Mouse (Mus musculus) ES-E14 (cell line): ENCODE data around the gene Ddx51. TPM values are rescaled to one million over a fixed set of nuclear protein-coding genes. Genes with fewer than 3 reads are reported as not detected.

Experiments used
- DNase-seq: peaks from one replicate; pipeline ENCODE4 v3.0.0-alpha.2; 2013; ENCODE audit warnings: low read depth, low spot score
- H3K27ac ChIP-seq: 2 replicates; pipeline ENCODE4 v1.5.1; 2012; ENCODE audit warnings: low read depth, mild to moderate bottlenecking, low read length, moderate library complexity, mixed read lengths; ENCODE audit not compliant: poor library complexity, insufficient read depth, severe bottlenecking
- H3K36me3 ChIP-seq: 2 replicates; pipeline ENCODE4 v1.6.1; 2012; ENCODE audit warnings: mild to moderate bottlenecking, low read length, moderate library complexity, mixed read lengths; ENCODE audit not compliant: control insufficient read depth, poor library complexity, insufficient read depth, severe bottlenecking
- H3K4me1 ChIP-seq, 2 experiments: fragments of 150-350 bp in 1 of 2; sonication (generic) in 1 of 2; 2 replicates each; pipeline ENCODE4 v1.6.1; 2012; ENCODE audit warnings: low read length in 2 of 2, mild to moderate bottlenecking in 1 of 2, mixed read lengths in 1 of 2; ENCODE audit not compliant: control insufficient read depth in 2 of 2, insufficient read depth in 2 of 2, poor library complexity in 1 of 2
- H3K4me3 ChIP-seq, 2 experiments: fragments of 150-350 bp in 1 of 2; sonication (generic) in 1 of 2; 2 replicates each; pipeline ENCODE4 v1.5.1; 2012; ENCODE audit warnings: low read length in 2 of 2, low read depth in 1 of 2, mild to moderate bottlenecking in 1 of 2, mixed read lengths in 1 of 2; ENCODE audit not compliant: insufficient read depth in 1 of 2, poor library complexity in 1 of 2, severe bottlenecking in 1 of 2
- H3K9ac ChIP-seq: 2 replicates; pipeline ENCODE4 v1.6.1; 2012; ENCODE audit warnings: low read depth, mild to moderate bottlenecking, low read length, mixed read lengths; ENCODE audit not compliant: poor library complexity, insufficient read depth, severe bottlenecking
- H3K9me3 ChIP-seq: fragments of 150-350 bp; sonication (generic); 2 replicates; pipeline ENCODE4 v1.6.1; 2012; ENCODE audit warnings: low read depth, mild to moderate bottlenecking, low read length; ENCODE audit not compliant: control insufficient read depth, insufficient read depth
- CHD2 ChIP-seq: IDR thresholded peaks from 2 replicates; pipeline ENCODE4 v1.6.1; 2014; ENCODE audit warnings: mild to moderate bottlenecking, low read depth, low read length, inconsistent platforms
- HCFC1 ChIP-seq: IDR thresholded peaks from 2 replicates; pipeline ENCODE4 v1.6.1; 2012; ENCODE audit warnings: low read length, inconsistent platforms, borderline replicate concordance; ENCODE audit not compliant: insufficient read depth
- MAFK ChIP-seq: IDR thresholded peaks from 2 replicates; pipeline ENCODE4 v1.6.1; 2014; ENCODE audit warnings: mild to moderate bottlenecking, low read depth, low read length, inconsistent platforms; ENCODE audit not compliant: insufficient read depth
- ZC3H11A ChIP-seq: IDR thresholded peaks from 2 replicates; pipeline ENCODE4 v1.6.1; 2012; ENCODE audit warnings: low read depth, mild to moderate bottlenecking, inconsistent platforms, low read length, borderline replicate concordance
- ZNF384 ChIP-seq: IDR thresholded peaks from 2 replicates; pipeline ENCODE4 v1.6.1; 2012; ENCODE audit warnings: low read depth, low read length, inconsistent platforms
- in situ Hi-C, 2 experiments: fragments of 600-800 bp; cut with MboI; formaldehyde crosslinking; loops; one replicate each; pipeline ENCODE4 v1.15.1; 2025; ENCODE audit warnings: low sequenced_read_pairs in 2 of 2, inconsistent platforms in 1 of 2; ENCODE audit not compliant: unreplicated experiment in 2 of 2
- total RNA-seq: library from RNA; depleted of rRNA; stranded (reverse); fragments of 300-350 nt; gene quantifications from 2 replicates; pipeline ENCODE4 v1.2.3, GENCODE M21; 2012; rRNA removed

Ddx51 gene
- 32.4 and 61.1 TPM in 2 replicates for total RNA-seq

DNA sequence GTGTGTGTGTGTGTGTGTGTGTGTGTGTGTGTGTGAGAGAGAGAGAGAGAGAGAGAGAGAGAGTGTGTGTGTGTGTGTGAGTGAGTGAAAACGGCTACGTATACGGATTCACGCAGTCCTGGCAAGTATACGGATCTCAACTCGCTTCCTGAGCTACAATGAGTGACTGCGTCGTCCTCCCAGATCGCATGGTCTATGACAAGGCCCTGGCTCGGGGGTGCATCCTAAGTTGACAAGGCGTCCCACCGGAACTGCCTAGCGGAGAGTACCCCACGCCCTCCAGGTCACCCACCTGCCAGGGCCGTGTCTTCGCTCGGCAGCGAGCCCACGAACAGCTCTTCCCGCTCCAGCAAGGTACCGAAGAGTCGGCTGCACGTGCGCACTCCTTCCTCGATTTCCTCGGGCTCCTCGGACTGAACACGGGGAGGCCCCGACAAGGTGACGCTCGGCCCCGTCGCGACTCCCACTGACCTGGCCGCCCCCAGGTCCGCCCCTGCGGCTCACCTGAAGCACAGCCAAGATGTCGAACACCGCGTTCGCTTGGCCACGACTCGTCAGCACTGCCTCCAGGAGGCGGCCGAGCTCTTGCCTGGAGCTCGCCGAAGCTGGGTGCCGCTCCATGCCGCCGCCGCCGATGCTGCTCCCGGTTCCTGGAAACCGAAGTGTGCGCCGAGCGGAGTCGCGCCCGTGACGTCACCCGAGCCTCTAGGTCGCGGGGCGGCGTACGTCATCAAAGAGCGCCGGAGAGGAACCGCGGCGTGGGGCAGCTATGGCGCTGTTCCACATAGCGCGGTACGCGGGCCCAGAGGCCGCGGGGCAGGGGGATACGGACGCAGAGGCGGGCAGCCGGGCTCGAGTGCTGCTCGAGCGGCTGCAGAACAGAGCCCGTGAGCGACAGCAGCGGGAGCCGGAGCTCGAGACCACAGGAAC is at the start of gene Ddx51, which contains the start of gene Noc4l:
Ddx51 (plus strand) TSS at position 733 of the 930 bp plus-strand sequence.
Noc4l (minus strand) TSS at position 699 of the 930 bp plus-strand sequence.
- Histone ChIP-seq H3K9me3 (no peaks in the 10 kb centered on the region), H3K4me3 (peak within 1 kb of the TSS; percentile 87 to 93), H3K27ac (no peak within 1 kb of the TSS), H3K36me3 (peaks cover 70% of the 10 kb centered on the region), H3K4me1 (peaks cover 4 to 5% of the 10 kb centered on the region in 2 experiments; a peak in 2 of 4 replicates), H3K9ac (peak within 1 kb of the TSS; percentile 91)
- DNase-seq = peak; percentile 94
- in situ Hi-C loops = no loop called here
- peak; percentile 86 for TF ChIP-seq HCFC1
- TF ChIP-seq MAFK = no peak
- no peak for TF ChIP-seq ZNF384
- TF ChIP-seq CHD2 = no peak
- TF ChIP-seq ZC3H11A = peak; percentile 20; the same call in 1 of the 2 replicates

DNA sequence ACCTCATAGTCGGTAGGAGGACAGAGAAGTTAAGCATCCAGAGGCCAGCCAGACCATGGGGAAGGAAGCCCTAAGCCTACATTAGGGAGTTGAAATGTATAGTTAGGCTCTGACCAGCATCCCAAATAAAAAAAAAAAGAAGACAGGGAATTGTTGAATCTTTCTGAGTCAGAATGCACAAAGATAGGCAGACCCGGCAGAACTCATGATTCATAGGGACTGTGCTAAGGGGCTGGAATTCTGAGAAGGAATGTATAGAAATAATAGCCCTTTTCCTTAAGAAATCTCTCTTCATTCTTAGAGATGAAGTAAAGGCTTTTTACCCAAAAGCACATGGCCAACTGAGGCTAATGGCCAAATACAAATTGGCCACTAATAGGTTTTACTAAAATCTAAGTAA is 48.9 kb upstream of the Ddx51 start:
- TF ChIP-seq HCFC1 = no peak
- no peak for TF ChIP-seq ZC3H11A
- no peak for TF ChIP-seq MAFK
- no peak for TF ChIP-seq ZNF384
- TF ChIP-seq CHD2 = no peak
- Histone ChIP-seq H3K9ac (no peak overlapping the region), H3K4me3 (no peak overlapping the region), H3K9me3 (no peaks in the 10 kb centered on the region), H3K4me1 (no peaks in the 10 kb centered on the region; a peak in 1 of 4 replicates), H3K27ac (no peak overlapping the region), H3K36me3 (no peaks in the 10 kb centered on the region)
- in situ Hi-C loops = no loop called here
- no peak for DNase-seq

DNA sequence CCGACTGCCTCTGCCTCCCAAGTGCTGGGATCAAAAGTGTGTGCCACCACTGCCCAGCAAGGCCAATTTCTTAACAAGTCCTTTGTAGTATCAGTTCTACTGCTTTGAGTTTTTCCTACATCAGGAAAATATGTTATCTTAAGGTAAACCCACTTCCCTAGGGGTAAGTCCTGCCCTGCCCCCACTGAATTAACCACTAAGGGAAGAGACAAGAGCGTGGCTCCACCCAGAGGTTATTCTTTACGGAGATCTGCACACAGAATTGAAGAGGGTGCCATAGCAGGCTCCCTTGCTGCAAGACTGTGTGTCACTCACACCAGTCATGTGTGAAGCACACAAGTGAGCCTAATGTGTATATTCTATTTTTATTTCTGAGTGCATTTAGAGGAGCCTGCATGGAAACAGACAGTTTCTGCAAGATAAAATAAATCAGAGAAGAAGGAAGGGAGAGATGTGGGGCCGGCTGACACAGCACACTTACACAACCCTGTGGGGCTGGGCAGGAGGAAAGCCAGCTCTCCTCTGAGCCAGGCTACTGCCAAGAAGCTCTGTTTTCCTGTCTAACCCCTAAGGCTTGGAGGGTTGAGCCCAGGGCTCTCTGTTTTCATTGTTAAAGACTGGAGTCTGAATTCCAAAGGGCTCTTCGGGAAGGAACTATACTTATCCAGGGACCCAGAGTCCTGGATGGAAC is 47.6 kb upstream of the Ddx51 start:
- no peak overlapping the region for H3K4me3 ChIP-seq
- no peak for TF ChIP-seq MAFK
- TF ChIP-seq CHD2 = no peak
- TF ChIP-seq ZNF384 = no peak
- TF ChIP-seq ZC3H11A = no peak
- no peak for TF ChIP-seq HCFC1
- H3K36me3 ChIP-seq = no peaks in the 10 kb centered on the region
- no peaks in the 10 kb centered on the region for H3K9me3 ChIP-seq
- DNase-seq = no peak
- H3K4me1 ChIP-seq = no peaks in the 10 kb centered on the region; a peak in 1 of 4 replicates
- no peak overlapping the region for H3K9ac ChIP-seq
- in situ Hi-C loops = no loop called here
- no peak overlapping the region for H3K27ac ChIP-seq

DNA sequence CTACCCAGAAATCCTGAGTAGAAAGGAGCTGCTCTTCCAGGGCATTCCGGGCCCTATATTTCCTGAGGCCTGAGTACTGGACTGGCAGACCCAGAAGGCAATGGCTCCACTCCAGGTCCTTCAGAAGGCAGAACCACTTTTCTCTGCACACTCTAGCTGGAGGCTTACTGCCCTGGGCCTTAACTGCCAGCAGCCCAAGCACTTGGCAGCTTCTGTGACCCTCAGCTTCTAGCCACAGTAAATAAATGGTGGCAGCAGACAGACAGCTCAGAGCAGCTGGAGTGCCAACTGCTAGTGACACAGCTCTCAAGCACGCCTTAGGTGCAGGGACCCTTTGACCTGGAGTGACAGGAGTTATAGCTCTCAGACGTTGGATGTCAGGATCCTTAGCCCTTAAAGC is 45.5 kb upstream of the Ddx51 start:
- no peaks in the 10 kb centered on the region for H3K36me3 ChIP-seq
- H3K9ac ChIP-seq = no peak overlapping the region
- no peak overlapping the region for H3K4me3 ChIP-seq
- H3K9me3 ChIP-seq = no peaks in the 10 kb centered on the region
- no peaks in the 10 kb centered on the region; a peak in 1 of 4 replicates for H3K4me1 ChIP-seq
- DNase-seq = no peak
- in situ Hi-C loops = no loop called here
- H3K27ac ChIP-seq = no peak overlapping the region
- TF ChIP-seq MAFK = no peak
- TF ChIP-seq HCFC1 = no peak
- TF ChIP-seq CHD2 = no peak
- no peak for TF ChIP-seq ZNF384
